Mouse (Mus musculus): ENCODE results near the gene Sumo1.
"Not testable (repeated sequence)": the region's sequence is repeated elsewhere in the genome, so short reads cannot be mapped to it uniquely, and the experiment has no call there.

Sumo1 gene

DNA sequence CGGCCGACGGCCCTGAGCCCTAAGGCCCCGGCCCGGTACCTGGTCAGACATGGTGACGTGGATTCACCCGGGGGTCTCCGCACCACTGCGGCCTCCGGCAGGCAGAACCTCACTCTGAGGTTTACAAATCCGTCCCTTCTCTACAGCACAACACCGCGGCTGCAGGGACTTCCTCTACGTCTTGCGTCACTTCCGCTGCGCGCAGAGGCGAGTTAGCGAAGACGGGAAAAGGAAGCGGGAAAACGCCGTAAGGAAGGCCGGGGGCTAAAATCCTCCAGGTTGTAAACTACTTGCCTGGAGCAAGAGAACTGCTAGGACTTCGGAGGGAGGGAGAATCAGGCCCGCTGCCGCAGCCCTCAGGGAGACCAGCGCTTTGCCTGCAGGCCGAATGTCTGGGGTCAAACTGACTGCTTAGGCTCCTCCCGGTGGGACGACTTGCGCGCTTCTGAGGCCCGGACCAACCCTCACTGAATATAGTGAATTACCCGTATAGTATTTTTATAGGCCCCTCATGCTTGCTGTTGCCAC lies at the start of gene Sumo1:
Gene Sumo1 (minus strand): TSS at position 194 of the 528 bp plus-strand sequence.
- peak; percentile 92 to 95 for DNase-seq

DNA sequence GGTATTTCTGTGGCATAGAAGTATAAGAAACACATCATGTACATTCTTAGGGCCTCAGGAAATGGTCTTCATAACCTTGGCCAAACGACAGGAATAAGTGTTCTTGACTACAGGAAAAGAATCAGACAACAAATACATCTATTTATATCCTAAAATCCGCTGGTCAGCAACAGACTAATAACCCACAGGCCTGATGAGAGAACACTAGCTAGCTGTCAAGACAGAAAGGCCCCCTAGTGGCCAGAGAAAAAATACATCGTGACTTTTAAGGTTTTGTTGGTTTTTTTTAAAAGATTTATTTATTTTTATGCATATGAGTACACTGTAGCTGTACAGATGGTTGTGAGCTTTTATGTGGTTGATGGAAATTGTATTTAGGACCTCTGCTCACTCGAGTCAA lies 49.3 kb upstream of the Sumo1 start:
- peak in 1 of 2 experiments; percentile 16 for DNase-seq

- peak; percentile 29 to 40 for DNase-seq
These were observed 31.1 kb upstream of the Sumo1 start for GRCm38 (mm10) chr1:59701766-59702165.

DNA sequence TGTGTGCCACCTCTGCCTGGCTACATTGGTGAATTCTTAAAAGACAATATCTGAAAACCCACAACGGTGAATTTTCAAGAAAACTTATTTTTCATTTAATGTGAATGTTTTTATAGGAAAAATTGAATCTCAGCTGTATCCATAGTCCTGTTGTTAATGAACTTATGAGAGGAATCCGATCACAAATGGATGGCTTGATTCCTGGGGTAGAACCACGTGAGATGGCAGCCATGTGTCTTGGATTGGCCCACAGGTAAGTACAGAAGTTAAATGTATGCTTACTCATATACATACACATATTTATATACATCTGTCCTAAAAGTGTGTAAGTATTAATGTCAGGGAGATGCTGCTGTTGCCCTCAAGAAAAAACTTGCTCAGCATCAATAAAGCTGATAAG lies 27.6 kb upstream of the Sumo1 start:
- DNase-seq = no peak

GRCm38 (mm10) chr1:59697751-59698150 lies 27.1 kb upstream of the Sumo1 start:
- DNase-seq = no peak

GRCm38 (mm10) chr1:59690467-59690866 lies 19.8 kb upstream of the Sumo1 start:
- no peak for DNase-seq

GRCm38 (mm10) chr1:59687493-59687892 lies 16.9 kb upstream of the Sumo1 start:
- DNase-seq = no peak

GRCm38 (mm10) chr1:59684819-59685755 lies 14.5 kb upstream of the Sumo1 start, which contains the start of gene Nop58:
Gene Nop58 (plus strand): TSS chr1:59684971.
- DNase-seq = peak; percentile 85 to 92

DNA sequence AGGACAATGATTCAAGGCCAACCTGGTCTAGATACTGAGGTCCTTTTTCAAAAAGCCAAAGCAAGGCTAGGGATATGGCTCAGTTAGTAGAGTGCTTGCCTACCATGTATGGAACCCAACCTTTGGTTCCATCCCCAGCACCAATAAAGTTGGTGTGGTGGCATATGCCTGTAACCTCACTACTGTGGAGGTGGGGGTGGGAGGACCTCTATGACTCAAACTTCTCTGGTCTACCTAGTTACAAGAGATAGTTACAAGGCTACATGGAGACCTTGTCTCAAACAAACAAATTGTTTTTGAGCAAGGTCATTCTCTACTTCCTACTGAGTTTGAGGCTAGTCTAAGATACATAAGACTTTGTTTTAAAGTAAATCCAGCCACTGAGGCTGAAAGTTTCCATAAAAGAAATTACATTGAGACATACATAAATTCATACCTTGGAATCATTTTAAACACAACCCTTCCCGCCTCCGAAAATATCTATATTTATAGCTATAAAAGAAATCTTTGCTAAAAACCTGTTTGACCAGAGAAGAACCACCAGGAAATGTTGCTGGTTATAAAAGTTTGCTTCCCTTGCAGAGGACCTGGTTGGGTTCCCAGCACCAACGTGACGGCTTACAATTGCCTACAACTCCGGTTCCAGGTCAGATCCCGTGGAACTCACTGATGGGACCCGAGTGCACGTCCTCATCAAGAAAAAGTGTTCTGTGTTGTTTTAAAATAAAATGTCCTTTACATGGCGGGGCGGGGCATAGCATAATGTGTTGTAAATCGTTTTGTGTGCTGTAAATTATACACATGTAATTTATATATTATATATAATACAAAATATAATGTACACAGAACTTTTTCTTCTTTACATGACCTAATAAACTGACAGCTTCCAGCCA lies 13.5 kb upstream of the Sumo1 start:
- DNase-seq = peak; percentile 39 to 51

GRCm38 (mm10) chr1:59673661-59674060 lies 3.0 kb upstream of the Sumo1 start:
- DNase-seq = no peak

DNA sequence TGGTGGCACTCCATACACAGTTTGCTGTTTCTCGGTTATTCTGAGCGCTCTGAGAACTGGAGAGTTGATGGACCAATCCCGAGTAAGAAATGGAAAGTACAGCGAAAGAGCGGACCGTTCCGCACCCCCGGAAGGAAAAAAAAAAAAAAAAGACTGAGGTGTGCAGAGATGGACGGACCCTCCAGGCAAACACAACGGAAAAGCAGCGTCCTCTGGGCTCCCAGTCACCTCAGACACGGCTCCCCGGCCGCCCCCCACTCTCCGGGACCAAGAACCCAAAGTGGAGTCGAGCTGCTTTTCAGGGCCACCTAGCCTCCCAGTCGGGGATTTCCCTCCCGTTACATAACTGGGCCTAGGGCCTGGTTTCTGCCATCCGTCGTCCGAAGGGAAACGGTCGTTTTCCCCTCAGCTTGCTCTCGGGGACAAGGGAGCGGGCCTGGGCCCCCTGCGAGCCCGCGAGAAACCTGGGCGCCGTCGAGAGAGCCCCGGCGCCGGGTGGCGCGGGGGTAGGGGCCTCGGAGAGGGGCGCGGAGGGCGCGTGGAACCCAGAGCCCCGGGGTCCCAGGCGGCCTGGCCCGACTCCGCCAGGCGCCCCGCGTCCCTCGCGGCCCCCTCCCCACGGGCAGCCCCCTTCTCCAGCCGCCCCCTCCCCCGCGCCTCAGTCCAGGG lies 538 bp downstream of the Sumo1 start:
- DNase-seq = peak; percentile 43 to 64

DNA sequence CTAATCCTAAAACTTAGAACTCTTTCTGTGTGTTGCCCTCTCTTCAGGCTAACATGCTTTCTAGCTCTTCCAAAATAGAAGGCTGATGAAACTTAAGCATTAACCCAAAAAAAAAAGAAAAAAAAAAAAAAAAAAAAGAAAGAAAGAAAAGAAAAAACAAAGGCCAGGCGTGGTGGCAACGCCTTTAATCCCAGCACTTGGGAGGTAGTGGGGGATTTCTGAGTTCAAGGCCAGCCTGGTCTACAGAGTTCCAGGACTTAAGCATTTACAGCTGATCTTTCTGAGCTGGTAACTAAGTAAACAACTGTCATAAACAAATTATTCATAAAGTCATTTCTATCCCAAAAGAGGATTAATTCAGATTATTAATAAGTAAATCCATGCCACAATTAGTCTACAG lies 1.8 kb downstream of the Sumo1 start:
- no peak for DNase-seq

- no peak for DNase-seq
These were observed 7.0 kb downstream of the Sumo1 start for GRCm38 (mm10) chr1:59663456-59664135.

GRCm38 (mm10) chr1:59656244-59657171 lies 14.1 kb downstream of the Sumo1 start:
- DNase-seq = no peak

GRCm38 (mm10) chr1:59653243-59653911 lies 17.3 kb downstream of the Sumo1 start:
- no peak for DNase-seq

DNA sequence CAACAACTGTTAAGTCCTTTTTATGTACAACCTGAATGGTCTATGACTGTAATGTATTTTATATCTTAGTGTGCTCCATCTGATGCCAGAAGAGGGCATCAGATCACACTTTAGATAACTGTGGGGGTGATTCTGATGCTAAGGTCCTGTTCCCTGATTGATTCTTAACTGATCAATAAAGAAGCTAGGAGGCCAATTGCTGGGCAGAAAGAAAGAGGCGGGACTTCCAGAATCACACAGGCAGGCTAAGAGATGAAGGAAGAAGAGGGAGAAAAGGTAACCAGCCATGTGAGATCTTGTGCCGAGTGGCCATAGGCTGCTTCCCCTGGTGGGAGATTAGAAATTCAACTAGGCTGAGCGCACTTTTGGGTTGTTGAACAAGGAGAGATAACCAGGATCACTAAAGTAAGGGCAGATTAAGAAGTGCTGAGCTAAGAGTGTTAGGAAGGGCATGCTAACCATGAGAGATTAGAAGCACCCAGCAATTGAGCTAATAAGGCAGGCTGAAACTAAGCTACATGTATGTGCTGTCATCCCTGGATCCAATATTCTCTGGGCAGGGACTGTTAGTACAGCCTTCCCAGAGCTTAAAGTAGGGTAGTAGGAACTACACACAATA lies 19.3 kb downstream of the Sumo1 start:
- DNase-seq = no peak

DNA sequence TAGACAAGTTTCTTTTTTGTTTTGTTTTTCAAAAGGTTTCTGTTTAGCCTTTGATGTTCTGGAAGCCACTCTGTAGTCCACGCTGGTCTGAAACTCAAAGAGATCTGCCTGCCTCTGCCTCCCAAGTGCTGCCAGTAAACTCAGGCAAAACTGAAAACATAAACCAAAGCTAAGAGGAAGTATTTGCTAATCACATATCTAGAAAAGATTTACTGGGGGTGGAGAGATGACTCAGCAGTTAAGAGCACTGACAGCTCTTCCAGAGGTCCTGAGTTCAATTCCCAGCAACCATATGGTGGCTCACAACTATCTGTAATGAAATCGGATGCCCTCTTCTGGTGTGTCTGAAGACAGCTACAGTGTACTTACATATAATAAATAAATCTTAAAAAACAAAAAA lies 24.1 kb downstream of the Sumo1 start:
- DNase-seq = not testable (repeated sequence)

DNA sequence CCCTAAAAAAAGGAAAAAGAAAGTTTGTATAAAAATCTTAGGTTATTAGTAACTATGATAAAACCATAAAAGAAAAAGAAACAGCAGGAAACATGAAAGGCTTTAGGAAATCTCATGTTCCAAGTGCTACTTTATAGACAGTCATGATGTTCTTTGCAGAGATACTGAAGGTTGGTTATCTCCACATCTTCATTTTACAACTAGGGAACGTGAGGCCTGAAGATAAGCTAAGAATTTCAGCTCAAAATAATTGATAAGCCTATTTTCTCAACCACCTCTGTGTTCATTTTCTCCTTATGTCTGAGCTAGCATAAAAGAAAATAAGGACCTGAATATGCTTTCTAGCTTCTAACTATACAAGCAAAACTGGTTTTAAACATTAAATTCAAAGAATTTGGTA lies 28.1 kb downstream of the Sumo1 start:
- DNase-seq = no peak

GRCm38 (mm10) chr1:59638371-59638770 lies 32.3 kb downstream of the Sumo1 start:
- DNase-seq = no peak

GRCm38 (mm10) chr1:59636349-59636748 lies 34.3 kb downstream of the Sumo1 start:
- DNase-seq = no peak

All from kidney, postnatal 4 days (tissue).